Mouse (Mus musculus) megakaryocyte-erythroid progenitor cell, adult 5 weeks (primary cell): ENCODE measurements around the gene Gm3633. TPM values are rescaled to one million over a fixed set of nuclear protein-coding genes. Genes with fewer than 3 reads are reported as not detected.

Experiments used
- polyA plus RNA-seq: library from polyadenylated mRNA; stranded (reverse); fragments of >175 nt; gene quantifications from 2 replicates; pipeline ENCODE4 v1.2.3, GENCODE M21; 2012

The Gm3633 gene
- not detected in 2 replicates for polyA plus RNA-seq

DNA sequence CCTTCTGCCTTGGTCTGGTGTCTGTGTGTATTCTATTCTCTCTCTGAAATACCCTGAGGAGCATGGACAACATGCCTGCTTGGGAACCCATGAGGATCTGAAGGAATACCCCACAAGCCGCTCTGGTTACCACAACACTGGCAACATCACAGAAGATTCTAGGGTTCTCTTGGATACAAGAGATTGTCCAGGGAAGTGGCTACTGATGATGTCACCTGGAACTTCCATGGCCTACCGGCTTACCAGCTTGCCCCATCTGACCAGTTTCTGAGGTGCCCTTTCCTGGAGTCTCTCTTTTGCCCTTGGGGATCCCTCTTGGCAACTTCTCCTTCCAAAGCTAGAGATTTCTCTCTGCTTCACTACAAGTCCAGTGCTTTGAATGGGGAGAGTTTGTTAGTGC, at the start of gene Gm3633:
Gene Gm3633, minus strand, starts transcription at position 101 of the 400 bp plus-strand sequence.

DNA sequence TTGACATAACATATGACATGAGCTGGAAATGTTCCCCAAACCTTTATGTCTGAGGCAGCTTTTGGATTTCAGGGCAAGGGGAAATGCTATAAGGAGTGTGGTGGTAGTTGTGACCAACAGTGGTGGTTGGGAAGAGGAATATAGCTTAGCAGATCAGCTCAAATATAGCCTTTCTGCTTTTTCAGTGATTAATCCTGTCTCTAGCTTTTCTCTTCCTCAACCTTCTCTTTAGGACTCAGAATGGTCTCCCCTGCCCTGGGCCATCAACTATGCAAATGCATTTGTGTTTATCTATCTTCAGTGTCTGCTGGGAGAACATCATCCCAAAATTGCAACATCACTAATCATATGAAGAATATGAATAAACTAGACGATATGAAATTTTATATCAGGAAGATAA, 13.9 kb upstream of the Gm3633 start, which contains the start of gene Gm10378:
Gene Gm10378, plus strand, starts transcription at position 301 of the 400 bp plus-strand sequence.

DNA sequence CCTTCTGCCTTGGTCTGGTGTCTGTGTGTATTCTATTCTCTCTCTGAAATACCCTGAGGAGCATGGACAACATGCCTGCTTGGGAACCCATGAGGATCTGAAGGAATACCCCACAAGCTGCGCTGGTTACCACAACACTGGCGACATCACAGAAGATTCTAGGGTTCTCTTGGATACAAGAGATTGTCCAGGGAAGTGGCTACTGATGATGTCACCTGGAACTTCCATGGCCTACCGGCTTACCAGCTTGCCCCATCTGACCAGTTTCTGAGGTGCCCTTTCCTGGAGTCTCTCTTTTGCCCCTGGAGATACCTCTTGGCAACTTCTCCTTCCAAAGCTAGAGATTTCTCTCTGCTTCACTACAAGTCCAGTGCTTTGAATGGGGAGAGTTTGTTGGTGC, 41.9 kb downstream of the Gm3633 start, which contains the start of gene Gm17124:
Gene Gm17124, minus strand, starts transcription at position 101 of the 400 bp plus-strand sequence.

Other genes starting within 250 kb of the Gm3633 start
- gene Gm8005, start 202.2 kb downstream of the Gm3633 start, polyA plus RNA-seq, result not detected in 2 replicates
- gene Gm8011, start 178.0 kb downstream of the Gm3633 start, polyA plus RNA-seq, result not detected in 2 replicates
- not detected in 2 replicates for gene Gm8020, start 139.6 kb downstream of the Gm3633 start, polyA plus RNA-seq
- gene Gm8024, start 117.6 kb downstream of the Gm3633 start, polyA plus RNA-seq, result not detected in 2 replicates
- gene Gm17124, start 42.0 kb downstream of the Gm3633 start, polyA plus RNA-seq, result not detected in 2 replicates
- gene Gm10378, start 14.0 kb upstream of the Gm3633 start, polyA plus RNA-seq, result not detected in 2 replicates
- not detected in 2 replicates for gene Gm3015, start 126.9 kb upstream of the Gm3633 start, polyA plus RNA-seq
- not detected in 2 replicates for gene Gm10377, start 156.1 kb upstream of the Gm3633 start, polyA plus RNA-seq
- gene Gm21977, start 211.6 kb upstream of the Gm3633 start, polyA plus RNA-seq, result not detected in 2 replicates